Mouse (Mus musculus) heart, embryonic 10.5 days (tissue): ENCODE data around the gene Gm20695. TPM values are rescaled to one million over a fixed set of nuclear protein-coding genes. Genes with fewer than 3 reads are reported as not detected.

ENCODE experiments used
- DNase-seq: peaks from one replicate; pipeline ENCODE4 v3.0.0-alpha.2; 2017; ENCODE audit warnings: low spot score
- H3K27ac ChIP-seq: fragments of 300-500 bp; sonication (generic); 2 replicates; pipeline ENCODE4 v1.5.1; 2016; ENCODE audit warnings: mild to moderate bottlenecking
- H3K27me3 ChIP-seq: fragments of 300-500 bp; sonication (generic); 2 replicates; pipeline ENCODE4 v1.6.1; 2016; ENCODE audit warnings: mild to moderate bottlenecking; ENCODE audit not compliant: poor library complexity, insufficient read depth, severe bottlenecking
- H3K36me3 ChIP-seq: fragments of 300-500 bp; sonication (generic); 2 replicates; pipeline ENCODE4 v1.6.1; 2016; ENCODE audit warnings: mild to moderate bottlenecking, moderate library complexity
- H3K4me1 ChIP-seq: fragments of 300-500 bp; sonication (generic); 2 replicates; pipeline ENCODE4 v1.6.1; 2016; ENCODE audit warnings: mild to moderate bottlenecking
- H3K4me3 ChIP-seq: fragments of 300-500 bp; sonication (generic); 2 replicates; pipeline ENCODE4 v1.5.1; 2016; ENCODE audit warnings: mild to moderate bottlenecking, moderate library complexity
- H3K9me3 ChIP-seq: fragments of 300-500 bp; sonication (generic); 2 replicates; pipeline ENCODE4 v1.6.1; 2016; ENCODE audit warnings: mild to moderate bottlenecking, moderate library complexity
- WGBS: fragments of 180-500 bp; shearing (Covaris S2); methylation state at CpG from one replicate; pipeline ENCODE4 v1.1.7; 2016; 5-methylcytosine and 5-hydroxymethylcytosine counted together
- polyA plus RNA-seq: library from polyadenylated mRNA; unstranded; fragments of >200 nt; fragmentation: Nextera tagmentation; extraction: Ambion mirVana; gene quantifications from 2 replicates; pipeline ENCODE4 v1.2.1, GENCODE M21; 2016

Gene Gm20695
- polyA plus RNA-seq, 1 experiment from 2014 or later, result 1.4 TPM

- Histone ChIP-seq H3K27ac (peak within 1 kb of the TSS; percentile 89), H3K36me3 (peaks cover 49% of the 10 kb centered on the region), H3K4me3 (peak within 1 kb of the TSS; percentile 63), H3K4me1 (peaks cover 11% of the 10 kb centered on the region), H3K9me3 (no peaks in the 10 kb centered on the region), H3K27me3 (no peaks in the 10 kb centered on the region)
- peak; percentile 97 for DNase-seq
- under 1% methylated on average over 33 of the region's 33 CpGs for WGBS
Observed at GRCm38 (mm10) chr16:3908537-3909111, 24.2 kb downstream of the Gm20695 start, which contains the start of the genes 1700037C18Rik and Cluap1. 1700037C18Rik (minus strand) TSS chr16:3908689. Cluap1 (plus strand) TSS chr16:3908801.

- Histone ChIP-seq H3K27me3 (no peaks in the 10 kb centered on the region), H3K36me3 (peaks cover 48% of the 10 kb centered on the region), H3K4me3 (peak overlapping the region; percentile 63), H3K27ac (peak overlapping the region; percentile 89), H3K9me3 (no peaks in the 10 kb centered on the region), H3K4me1 (peaks cover 11% of the 10 kb centered on the region)
- no peak for DNase-seq
- WGBS, result 12% methylated on average over 20 of the region's 20 CpGs
Observed at GRCm38 (mm10) chr16:3909118-3909517, 24.7 kb downstream of the Gm20695 start.

GRCm38 (mm10) chr16:3920756-3921155 lies 36.3 kb downstream of the Gm20695 start:
- H3K9me3 ChIP-seq, result no peaks in the 10 kb centered on the region

GRCm38 (mm10) chr16:3923515-3923914 lies 39.1 kb downstream of the Gm20695 start:
- 85% methylated on average over 3 of the region's 3 CpGs for WGBS

More at GRCm38 (mm10) chr16:3920756-3921155, 36.3 kb downstream of the Gm20695 start:
- no peak for DNase-seq
- no peak overlapping the region for H3K4me3 ChIP-seq
- H3K27ac ChIP-seq, result no peak overlapping the region
- H3K27me3 ChIP-seq, result no peaks in the 10 kb centered on the region
- no peaks in the 10 kb centered on the region for H3K4me1 ChIP-seq
- WGBS, result 86% methylated on average over 2 of the region's 2 CpGs
- H3K36me3 ChIP-seq, result peaks cover 44% of the 10 kb centered on the region

GRCm38 (mm10) chr16:3923966-3924365 lies 39.5 kb downstream of the Gm20695 start:
- WGBS, result 79% methylated on average over 4 of the region's 4 CpGs
- Histone ChIP-seq H3K27me3 (no peaks in the 10 kb centered on the region), H3K36me3 (peaks cover 42% of the 10 kb centered on the region), H3K4me3 (no peak overlapping the region), H3K27ac (no peak overlapping the region), H3K4me1 (no peaks in the 10 kb centered on the region), H3K9me3 (no peaks in the 10 kb centered on the region)
- no peak for DNase-seq

More at GRCm38 (mm10) chr16:3923515-3923914, 39.1 kb downstream of the Gm20695 start:
- Histone ChIP-seq H3K36me3 (peaks cover 42% of the 10 kb centered on the region), H3K4me3 (no peak overlapping the region), H3K27ac (no peak overlapping the region), H3K27me3 (no peaks in the 10 kb centered on the region), H3K9me3 (no peaks in the 10 kb centered on the region), H3K4me1 (no peaks in the 10 kb centered on the region)
- no peak for DNase-seq

- no peak for DNase-seq
- Histone ChIP-seq H3K4me1 (no peaks in the 10 kb centered on the region), H3K4me3 (no peak overlapping the region), H3K27ac (no peak overlapping the region), H3K27me3 (no peaks in the 10 kb centered on the region), H3K36me3 (peaks cover 37% of the 10 kb centered on the region), H3K9me3 (no peaks in the 10 kb centered on the region)
- 50% methylated on average over 1 of the region's 1 CpGs for WGBS
Observed at GRCm38 (mm10) chr16:3928582-3928981, 44.1 kb downstream of the Gm20695 start.

GRCm38 (mm10) chr16:3929151-3929550 lies 44.7 kb downstream of the Gm20695 start:
- DNase-seq, result no peak
- Histone ChIP-seq H3K4me1 (no peaks in the 10 kb centered on the region), H3K27me3 (no peaks in the 10 kb centered on the region), H3K9me3 (no peaks in the 10 kb centered on the region), H3K36me3 (peaks cover 37% of the 10 kb centered on the region), H3K4me3 (no peak overlapping the region), H3K27ac (no peak overlapping the region)
- 76% methylated on average over 7 of the region's 7 CpGs for WGBS

- 89% methylated on average over 6 of the region's 6 CpGs for WGBS
Observed at GRCm38 (mm10) chr16:3933536-3933935, 49.1 kb downstream of the Gm20695 start.

GRCm38 (mm10) chr16:3934091-3934490 lies 49.6 kb downstream of the Gm20695 start:
- Histone ChIP-seq H3K9me3 (no peaks in the 10 kb centered on the region), H3K27ac (no peak overlapping the region), H3K4me1 (no peaks in the 10 kb centered on the region), H3K27me3 (no peaks in the 10 kb centered on the region), H3K36me3 (peaks cover 56% of the 10 kb centered on the region), H3K4me3 (no peak overlapping the region)
- no peak for DNase-seq
- 91% methylated on average over 1 of the region's 1 CpGs for WGBS

More at GRCm38 (mm10) chr16:3933536-3933935, 49.1 kb downstream of the Gm20695 start:
- DNase-seq, result no peak
- H3K27ac ChIP-seq, result no peak overlapping the region
- H3K27me3 ChIP-seq, result no peaks in the 10 kb centered on the region
- H3K4me3 ChIP-seq, result no peak overlapping the region
- H3K36me3 ChIP-seq, result peaks cover 51% of the 10 kb centered on the region
- H3K4me1 ChIP-seq, result no peaks in the 10 kb centered on the region
- H3K9me3 ChIP-seq, result no peaks in the 10 kb centered on the region

- 78% methylated on average over 4 of the region's 4 CpGs for WGBS
- no peak for DNase-seq
- Histone ChIP-seq H3K36me3 (peaks cover 57% of the 10 kb centered on the region), H3K4me1 (no peaks in the 10 kb centered on the region), H3K27me3 (no peaks in the 10 kb centered on the region), H3K4me3 (no peak overlapping the region), H3K27ac (no peak overlapping the region), H3K9me3 (no peaks in the 10 kb centered on the region)
Observed at GRCm38 (mm10) chr16:3934701-3935100, 50.3 kb downstream of the Gm20695 start.

GRCm38 (mm10) chr16:3951141-3951540 lies 66.7 kb downstream of the Gm20695 start:
- Histone ChIP-seq H3K4me3 (no peak overlapping the region), H3K27ac (no peak overlapping the region), H3K36me3 (no peaks in the 10 kb centered on the region), H3K9me3 (no peaks in the 10 kb centered on the region), H3K27me3 (no peaks in the 10 kb centered on the region), H3K4me1 (no peaks in the 10 kb centered on the region)
- no peak for DNase-seq
- 75% methylated on average over 1 of the region's 1 CpGs for WGBS

GRCm38 (mm10) chr16:3956369-3956768 lies 71.9 kb downstream of the Gm20695 start:
- H3K27me3 ChIP-seq, result no peaks in the 10 kb centered on the region

GRCm38 (mm10) chr16:3959261-3959660 lies 74.8 kb downstream of the Gm20695 start:
- no peak for DNase-seq
- no peaks in the 10 kb centered on the region for H3K36me3 ChIP-seq
- H3K9me3 ChIP-seq, result no peaks in the 10 kb centered on the region
- H3K27ac ChIP-seq, result no peak overlapping the region
- H3K4me1 ChIP-seq, result no peaks in the 10 kb centered on the region
- no peak overlapping the region for H3K4me3 ChIP-seq
- H3K27me3 ChIP-seq, result 0 out of 2 replicates have a peak, but pooled peaks cover under 1% of the 10 kb centered on the region
- 55% methylated on average over 2 of the region's 2 CpGs for WGBS

More at GRCm38 (mm10) chr16:3956369-3956768, 71.9 kb downstream of the Gm20695 start:
- H3K36me3 ChIP-seq, result no peaks in the 10 kb centered on the region
- no peaks in the 10 kb centered on the region for H3K4me1 ChIP-seq
- DNase-seq, result no peak
- no peak overlapping the region for H3K27ac ChIP-seq
- H3K9me3 ChIP-seq, result no peaks in the 10 kb centered on the region
- WGBS, result 82% methylated on average over 6 of the region's 6 CpGs
- no peak overlapping the region for H3K4me3 ChIP-seq
